Mouse (Mus musculus) E14TG2a.4 (cell line): ENCODE results near the gene Mapkap1.

ENCODE experiments used
- H3K27me3 ChIP-seq: 2 replicates; pipeline ENCODE4 v1.6.1; 2014; ENCODE audit warnings: low read length, control low read depth; ENCODE audit not compliant: insufficient read depth
- H3K36me3 ChIP-seq: 2 replicates; pipeline ENCODE4 v1.6.1; 2014; ENCODE audit warnings: low read length, control low read depth; ENCODE audit not compliant: insufficient read depth
- H3K4me1 ChIP-seq: replicated peaks from 2 replicates; pipeline ENCODE4 v1.6.1; 2014; ENCODE audit warnings: low read depth, low read length, control low read depth
- H3K4me3 ChIP-seq: replicated peaks from 2 replicates; pipeline ENCODE4 v1.5.1; 2014; ENCODE audit warnings: mild to moderate bottlenecking, low read length
- H3K9me3 ChIP-seq: 2 replicates; pipeline ENCODE4 v1.6.1; 2014; ENCODE audit warnings: low read length, control low read depth
- CTCF ChIP-seq: conservative IDR thresholded peaks from 2 replicates; pipeline ENCODE4 v1.5.1; 2014; ENCODE audit warnings: low read length
- NANOG ChIP-seq: IDR thresholded peaks from 2 replicates; pipeline ENCODE4 v1.6.1; 2014; ENCODE audit warnings: borderline replicate concordance, low read length, mixed read lengths
- POU5F1 ChIP-seq: IDR thresholded peaks from 2 replicates; pipeline ENCODE4 v1.6.1; 2014; ENCODE audit warnings: low read length, borderline replicate concordance

The Mapkap1 gene

GRCm38 (mm10) chr2:34509856-34510255 lies 103.3 kb downstream of the Mapkap1 start:
- Histone ChIP-seq H3K9me3 (no peaks in the 10 kb centered on the region), H3K4me1 (peaks cover 6% of the 10 kb centered on the region), H3K36me3 (peaks cover 5% of the 10 kb centered on the region; the same call in 1 of the 2 replicates), H3K4me3 (no peak overlapping the region), H3K27me3 (no peaks in the 10 kb centered on the region)
- TF ChIP-seq CTCF = no peak
- no peak for TF ChIP-seq POU5F1

GRCm38 (mm10) chr2:34515263-34515662 lies 108.7 kb downstream of the Mapkap1 start:
- no peaks in the 10 kb centered on the region for H3K9me3 ChIP-seq
- peaks cover 16% of the 10 kb centered on the region for H3K36me3 ChIP-seq
- H3K27me3 ChIP-seq = no peaks in the 10 kb centered on the region
- no peak overlapping the region for H3K4me3 ChIP-seq
- TF ChIP-seq NANOG (no peak), POU5F1 (no peak), CTCF (no peak)
- H3K4me1 ChIP-seq = peaks cover 6% of the 10 kb centered on the region

GRCm38 (mm10) chr2:34518083-34518482 lies 111.5 kb downstream of the Mapkap1 start:
- TF ChIP-seq POU5F1 = no peak
- no peak overlapping the region for H3K4me3 ChIP-seq
- H3K36me3 ChIP-seq = peaks cover 13% of the 10 kb centered on the region
- no peaks in the 10 kb centered on the region for H3K27me3 ChIP-seq
- H3K4me1 ChIP-seq = peaks cover 6% of the 10 kb centered on the region
- H3K9me3 ChIP-seq = no peaks in the 10 kb centered on the region

- Histone ChIP-seq H3K4me3 (no peak overlapping the region), H3K27me3 (no peaks in the 10 kb centered on the region), H3K36me3 (peaks cover 15% of the 10 kb centered on the region), H3K4me1 (peaks cover 6% of the 10 kb centered on the region), H3K9me3 (no peaks in the 10 kb centered on the region)
- no peak for TF ChIP-seq POU5F1
- TF ChIP-seq NANOG = no peak
- no peak for TF ChIP-seq CTCF
Observed at GRCm38 (mm10) chr2:34518526-34518925, 112.0 kb downstream of the Mapkap1 start.

GRCm38 (mm10) chr2:34519525-34519924 lies 113.0 kb downstream of the Mapkap1 start:
- Histone ChIP-seq H3K27me3 (no peaks in the 10 kb centered on the region), H3K4me1 (peaks cover 6% of the 10 kb centered on the region), H3K36me3 (peaks cover 15% of the 10 kb centered on the region), H3K9me3 (no peaks in the 10 kb centered on the region), H3K4me3 (no peak overlapping the region)
- TF ChIP-seq POU5F1 (no peak), CTCF (peak; percentile 27; the same call in 1 of the 2 replicates)

GRCm38 (mm10) chr2:34521384-34521783 lies 114.8 kb downstream of the Mapkap1 start:
- Histone ChIP-seq H3K4me1 (peaks cover 6% of the 10 kb centered on the region), H3K36me3 (peaks cover 15% of the 10 kb centered on the region), H3K9me3 (no peaks in the 10 kb centered on the region), H3K27me3 (no peaks in the 10 kb centered on the region), H3K4me3 (no peak overlapping the region)
- TF ChIP-seq CTCF (no peak), POU5F1 (no peak), NANOG (no peak)

GRCm38 (mm10) chr2:34526527-34527371 lies 120.2 kb downstream of the Mapkap1 start:
- TF ChIP-seq CTCF (no peak), POU5F1 (no peak), NANOG (no peak)
- Histone ChIP-seq H3K27me3 (no peaks in the 10 kb centered on the region), H3K9me3 (no peaks in the 10 kb centered on the region), H3K36me3 (peaks cover 8% of the 10 kb centered on the region; the same call in 1 of the 2 replicates), H3K4me3 (no peak overlapping the region), H3K4me1 (no peaks in the 10 kb centered on the region)

GRCm38 (mm10) chr2:34528491-34528890 lies 121.9 kb downstream of the Mapkap1 start:
- Histone ChIP-seq H3K4me3 (no peak overlapping the region), H3K4me1 (no peaks in the 10 kb centered on the region), H3K36me3 (peaks cover 3% of the 10 kb centered on the region; the same call in 1 of the 2 replicates), H3K9me3 (no peaks in the 10 kb centered on the region), H3K27me3 (no peaks in the 10 kb centered on the region)
- TF ChIP-seq CTCF (no peak), NANOG (no peak), POU5F1 (no peak)

- no peak overlapping the region for H3K4me3 ChIP-seq
- peaks cover 8% of the 10 kb centered on the region; the same call in 1 of the 2 replicates for H3K36me3 ChIP-seq
- no peaks in the 10 kb centered on the region for H3K27me3 ChIP-seq
- no peaks in the 10 kb centered on the region for H3K9me3 ChIP-seq
- no peak for TF ChIP-seq POU5F1
- TF ChIP-seq CTCF = 0 out of 2 replicates have a peak, but pooled peaks have one; percentile 11
- no peak for TF ChIP-seq NANOG
- no peaks in the 10 kb centered on the region for H3K4me1 ChIP-seq
Observed at GRCm38 (mm10) chr2:34530042-34530441, 123.5 kb downstream of the Mapkap1 start.
